Mouse (Mus musculus): ENCODE measurements around the gene Cnot10.

GRCm38 (mm10) chr9:114688953-114689407, 49.0 kb upstream of the Cnot10 start:
- TF ChIP-seq CTCF (IDR thresholded peaks at IDR 0.05; ENCODE audit: extremely low read depth, insufficient read length, insufficient replicate concordance, low read depth, low read length), result no peak
- no peak for TF ChIP-seq POLR2A (IDR thresholded peaks at IDR 0.05; ENCODE audit: low read depth, low read length)
